Mouse (Mus musculus): ENCODE data around the gene Lsm2.
"Not testable (repeated sequence)": the region's sequence is repeated elsewhere in the genome, so short reads cannot be mapped to it uniquely, and the experiment has no call there.

Gene Lsm2

DNA sequence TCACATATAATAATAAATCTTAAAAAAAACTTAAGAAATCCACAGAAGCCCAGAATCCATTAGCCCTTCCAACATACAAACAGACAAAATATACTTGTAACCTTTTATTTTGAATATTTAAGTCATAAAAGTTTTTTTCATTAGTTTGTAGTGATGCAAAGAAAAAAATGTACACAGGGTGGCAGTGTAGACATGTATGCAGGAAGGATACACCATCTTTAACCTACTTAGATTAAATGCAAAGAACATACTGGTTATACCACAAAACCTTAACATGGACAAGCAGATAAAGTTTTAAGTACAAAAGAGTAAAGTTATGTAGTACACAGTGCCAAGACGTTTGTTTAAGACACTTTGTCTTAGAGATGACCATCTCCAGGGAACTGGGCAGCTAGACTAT lies 25.3 kb upstream of the Lsm2 start:
- DNase-seq (ENCODE audit: low spot score): peak; percentile 52

DNA sequence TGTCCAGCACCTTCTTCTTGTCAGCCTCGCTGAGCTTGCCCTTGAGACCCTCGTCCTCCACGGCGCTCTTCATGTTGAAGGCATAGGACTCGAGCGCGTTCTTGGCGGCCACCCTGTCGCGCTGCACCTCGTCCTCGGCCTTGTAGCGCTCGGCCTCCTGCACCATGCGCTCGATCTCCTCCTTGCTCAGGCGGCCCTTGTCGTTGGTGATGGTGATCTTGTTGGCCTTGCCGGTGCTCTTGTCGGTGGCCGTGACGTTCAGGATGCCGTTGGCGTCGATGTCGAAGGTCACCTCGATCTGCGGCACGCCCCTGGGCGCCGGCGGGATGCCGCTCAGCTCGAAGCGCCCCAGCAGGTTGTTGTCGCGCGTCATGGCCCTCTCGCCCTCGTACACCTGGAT lies 24.4 kb upstream of the Lsm2 start:
- not testable (repeated sequence) for DNase-seq (ENCODE audit: low spot score)

DNA sequence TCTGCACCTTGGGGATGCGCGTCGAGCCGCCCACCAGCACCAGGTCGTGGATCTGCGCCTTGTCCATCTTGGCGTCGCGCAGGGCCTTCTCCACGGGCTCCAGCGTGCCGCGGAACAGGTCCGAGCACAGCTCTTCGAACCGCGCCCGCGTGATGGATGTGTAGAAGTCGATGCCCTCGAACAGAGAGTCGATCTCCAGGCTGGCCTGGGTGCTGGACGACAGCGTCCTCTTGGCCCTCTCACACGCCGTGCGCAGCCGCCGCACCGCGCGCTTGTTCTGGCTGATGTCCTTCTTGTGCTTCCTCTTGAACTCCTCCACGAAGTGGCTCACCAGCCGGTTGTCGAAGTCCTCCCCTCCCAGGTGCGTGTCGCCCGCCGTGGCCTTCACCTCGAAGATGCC lies 23.7 kb upstream of the Lsm2 start:
- DNase-seq (ENCODE audit: low spot score): not testable (repeated sequence)

DNA sequence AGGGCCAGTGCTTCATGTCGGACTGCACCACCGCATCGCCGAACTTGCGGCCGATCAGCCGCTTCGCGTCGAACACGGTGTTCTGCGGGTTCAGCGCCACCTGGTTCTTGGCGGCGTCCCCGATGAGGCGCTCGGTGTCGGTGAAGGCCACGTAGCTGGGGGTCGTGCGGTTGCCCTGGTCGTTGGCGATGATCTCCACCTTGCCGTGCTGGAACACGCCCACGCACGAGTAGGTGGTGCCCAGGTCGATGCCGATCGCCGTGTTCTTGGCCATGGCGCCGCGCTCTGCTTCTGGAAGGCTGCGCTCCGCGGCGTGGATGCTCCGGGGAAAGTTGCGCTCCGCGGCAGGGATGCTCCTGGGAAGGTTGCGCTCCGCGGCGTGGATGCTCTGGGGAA lies 22.9 kb upstream of the Lsm2 start:
- DNase-seq (ENCODE audit: low spot score): not testable (repeated sequence)

DNA sequence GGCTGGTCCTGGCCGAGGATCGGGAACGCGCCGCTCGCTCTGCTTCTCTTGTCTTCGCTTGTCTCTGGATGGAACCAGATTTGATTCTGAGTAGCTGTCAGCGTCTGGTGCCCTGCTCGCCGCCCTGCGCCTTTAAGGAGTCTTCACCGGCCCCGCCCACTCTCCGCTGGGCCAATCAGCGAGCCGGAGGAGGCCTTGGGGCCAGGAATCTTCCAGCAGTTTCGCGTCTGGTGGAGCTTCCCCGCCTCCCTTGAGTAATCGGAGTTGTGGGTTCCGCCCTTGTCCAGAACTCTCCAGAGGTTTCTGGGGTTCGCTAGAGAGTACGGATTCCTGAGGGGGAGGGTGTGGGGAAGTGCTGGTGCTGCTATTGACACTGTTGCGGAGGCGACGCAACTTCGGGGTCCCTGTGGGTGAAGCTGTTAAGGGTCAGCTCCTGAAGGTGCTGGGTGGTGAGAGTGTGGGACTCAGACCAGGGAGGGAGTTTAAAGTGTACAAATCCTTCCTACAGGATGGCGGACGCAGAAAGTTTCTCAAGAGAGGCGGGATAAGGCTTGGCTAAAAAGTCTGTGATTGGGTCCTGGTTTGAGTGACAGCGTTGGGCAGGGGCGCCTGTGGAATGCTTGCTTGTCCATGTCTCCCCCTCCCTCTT lies 22.4 kb upstream of the Lsm2 start, which contains the start of gene Hspa1b:
TSS of gene Hspa1b (minus strand) at position 109 of the 649 bp plus-strand sequence.
- DNase-seq (ENCODE audit: low spot score): peak; percentile 80

DNA sequence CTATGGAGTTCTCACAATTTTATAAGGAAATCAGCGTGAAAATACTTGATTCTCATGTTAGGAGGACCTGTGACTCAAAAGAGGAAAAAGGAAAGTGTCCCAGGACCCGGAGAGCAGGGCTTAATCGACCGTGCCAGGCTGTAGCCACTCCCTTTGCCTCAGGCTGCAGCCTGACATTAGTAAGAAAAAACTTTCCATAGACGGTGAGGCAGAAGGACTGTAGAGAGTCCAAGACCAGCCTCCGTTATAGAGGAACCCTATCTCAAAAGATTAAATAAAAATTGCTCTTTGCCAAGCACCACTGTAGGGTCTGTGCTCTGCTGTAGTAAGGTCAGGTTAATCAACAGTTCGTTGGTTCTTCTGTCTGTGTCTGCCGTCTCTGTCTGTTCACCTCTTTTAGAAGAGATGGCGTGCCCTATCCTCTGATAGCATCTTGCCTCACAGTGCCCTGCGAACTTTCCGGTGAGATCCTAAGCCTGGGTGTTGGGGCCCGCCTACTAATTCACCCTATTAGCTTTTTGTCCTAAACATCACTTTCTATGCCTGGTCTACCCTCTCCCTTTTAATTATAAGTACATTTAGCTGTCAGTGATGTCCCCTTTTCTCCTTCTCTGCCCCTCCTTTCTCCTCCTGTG lies 21.7 kb upstream of the Lsm2 start:
- DNase-seq (ENCODE audit: low spot score): no peak

DNA sequence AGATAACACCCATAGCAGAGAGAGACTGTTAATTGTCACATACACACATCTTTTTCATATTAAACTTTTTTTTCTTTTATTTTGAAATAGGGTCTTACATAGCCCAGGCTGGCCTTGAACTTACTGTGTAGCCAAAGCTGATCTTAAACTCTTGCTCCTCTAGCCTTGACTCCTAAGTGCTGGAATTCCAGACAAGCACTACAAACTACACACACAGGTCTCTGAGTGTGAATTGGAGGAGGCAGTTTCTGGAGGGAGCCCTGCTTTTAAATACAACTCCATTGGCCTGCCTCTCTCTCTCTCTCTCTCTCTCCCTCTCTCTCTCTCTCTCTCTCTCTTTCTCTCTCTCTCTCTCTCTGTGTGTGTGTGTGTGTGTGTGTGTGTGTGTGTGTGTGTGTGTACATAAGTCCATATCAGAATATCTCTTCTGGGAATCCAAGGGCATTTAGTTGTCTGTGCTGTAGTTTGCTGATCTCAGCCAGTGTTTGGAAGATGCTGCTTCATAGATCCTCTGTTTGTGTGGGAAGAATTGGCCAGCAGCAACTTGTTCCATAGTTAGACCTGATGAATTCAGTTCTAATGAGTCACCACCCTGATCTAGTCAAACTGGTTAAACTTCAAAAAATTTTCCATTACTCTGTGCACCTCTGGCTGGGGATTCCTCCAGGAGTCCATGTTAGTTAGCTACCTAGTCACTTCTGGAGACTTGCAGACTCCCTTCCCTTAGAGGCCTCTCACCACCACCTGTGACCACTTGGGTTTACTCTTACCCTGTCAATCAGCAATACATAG lies 20.8 kb upstream of the Lsm2 start:
- no peak for DNase-seq (ENCODE audit: low spot score)

DNA sequence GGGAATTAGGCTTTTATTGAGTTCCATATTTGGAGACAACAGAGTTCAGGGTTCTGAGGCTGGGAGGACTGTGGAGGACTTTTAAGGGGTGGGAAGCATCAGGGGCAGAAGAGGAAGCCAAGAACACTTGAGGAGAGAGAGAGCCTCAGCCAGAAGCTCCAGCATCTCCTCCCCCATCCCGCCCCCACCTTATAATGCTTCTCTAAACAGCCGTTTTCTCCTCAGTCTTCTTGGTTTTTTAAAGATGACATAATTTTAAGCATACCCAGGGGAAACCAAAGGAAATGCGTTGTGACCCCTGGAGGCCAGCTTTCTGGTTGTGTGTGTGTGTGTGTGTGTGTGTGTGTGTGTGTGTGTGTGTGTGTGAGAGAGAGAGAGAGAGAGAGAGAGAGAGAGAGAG lies 19.5 kb upstream of the Lsm2 start:
- no peak for DNase-seq (ENCODE audit: low spot score)

DNA sequence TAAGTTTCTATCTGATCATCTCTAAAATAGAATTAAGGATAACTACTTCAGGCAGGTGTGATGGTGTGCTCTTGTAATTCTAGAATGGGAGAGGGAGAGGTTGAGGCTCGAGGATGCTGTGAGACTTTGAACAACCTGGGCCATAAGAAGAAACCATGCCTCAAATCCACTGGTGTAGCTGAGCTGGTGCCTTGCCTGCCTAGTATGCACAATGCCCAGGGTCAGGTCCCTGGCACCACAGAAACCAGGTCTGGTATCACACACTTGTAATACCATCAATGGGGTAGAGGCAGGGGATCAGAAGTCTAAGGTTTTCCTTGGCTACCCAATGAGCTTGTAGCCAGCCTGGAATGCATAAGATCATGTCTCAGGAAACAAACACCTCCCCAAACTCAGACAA lies 18.8 kb upstream of the Lsm2 start:
- no peak for DNase-seq (ENCODE audit: low spot score)

DNA sequence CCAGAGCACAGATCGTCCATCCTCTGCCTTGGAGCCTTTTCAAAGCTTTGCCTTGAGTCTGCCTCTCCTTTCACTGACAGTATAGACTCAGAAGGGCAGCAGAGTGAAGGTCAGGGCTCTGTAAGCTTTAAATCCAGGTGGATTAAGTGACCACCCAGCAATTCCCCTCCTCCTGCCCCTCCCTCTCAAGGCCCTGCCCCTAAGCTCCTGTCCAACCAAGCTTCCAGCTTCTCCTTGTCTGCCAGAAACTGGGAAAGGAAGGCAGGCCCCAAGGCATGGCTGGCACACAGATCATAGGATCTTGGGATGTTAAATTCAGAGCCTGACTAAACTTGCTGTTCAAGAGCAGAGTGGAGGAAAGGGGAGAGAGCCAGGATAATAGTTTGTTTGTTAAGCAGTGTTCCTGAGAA lies 17.0 kb upstream of the Lsm2 start:
- no peak for DNase-seq (ENCODE audit: low spot score)

DNA sequence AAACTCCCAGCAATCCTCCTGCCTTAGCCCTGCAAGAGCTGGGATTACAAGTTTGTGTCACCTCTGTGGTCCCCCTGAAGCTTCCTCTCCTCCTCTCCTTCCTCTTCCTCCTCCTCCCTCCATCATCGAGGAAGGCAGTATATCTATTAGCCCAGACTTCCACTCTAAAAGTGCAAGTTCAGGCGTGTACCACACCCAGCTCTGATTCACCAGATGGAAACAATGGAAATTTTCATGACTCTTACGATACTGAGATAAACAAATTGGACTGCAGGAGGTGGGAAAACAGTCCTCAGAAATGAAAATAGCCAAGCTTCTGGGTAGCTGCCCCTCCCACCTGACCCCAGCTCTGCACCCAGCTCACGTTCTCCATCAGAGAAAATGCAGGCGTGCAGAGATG lies 16.0 kb upstream of the Lsm2 start:
- no peak for DNase-seq (ENCODE audit: low spot score)

DNA sequence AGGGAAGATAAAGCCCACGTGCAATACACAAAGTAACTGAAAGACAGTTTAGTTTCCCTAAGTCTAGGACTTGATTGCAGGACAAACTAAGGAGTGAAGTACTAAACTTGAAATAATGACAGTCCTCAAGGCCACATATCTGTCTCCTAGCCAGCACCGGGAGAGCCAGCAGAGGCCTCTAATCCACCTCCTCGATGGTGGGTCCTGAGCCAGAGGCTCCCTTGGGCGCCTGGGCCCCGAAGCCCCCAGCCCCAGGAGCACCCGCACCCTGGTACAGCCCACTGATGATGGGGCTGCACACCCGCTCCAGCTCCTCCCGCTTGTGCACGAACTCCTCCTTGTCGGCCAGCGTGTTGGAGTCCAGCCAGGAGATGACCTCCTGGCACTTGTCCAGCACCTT lies 11.8 kb upstream of the Lsm2 start, which contains the start of gene Gm20481:
TSS of gene Gm20481 (plus strand) at position 91 of the 400 bp plus-strand sequence.
- DNase-seq (ENCODE audit: low spot score): not testable (repeated sequence)

DNA sequence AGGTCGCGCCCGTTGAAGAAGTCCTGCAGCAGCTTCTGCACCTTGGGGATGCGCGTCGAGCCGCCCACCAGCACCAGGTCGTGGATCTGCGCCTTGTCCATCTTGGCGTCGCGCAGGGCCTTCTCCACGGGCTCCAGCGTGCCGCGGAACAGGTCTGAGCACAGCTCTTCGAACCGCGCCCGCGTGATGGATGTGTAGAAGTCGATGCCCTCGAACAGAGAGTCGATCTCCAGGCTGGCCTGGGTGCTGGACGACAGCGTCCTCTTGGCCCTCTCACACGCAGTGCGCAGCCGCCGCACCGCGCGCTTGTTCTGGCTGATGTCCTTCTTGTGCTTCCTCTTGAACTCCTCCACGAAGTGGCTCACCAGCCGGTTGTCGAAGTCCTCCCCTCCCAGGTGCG lies 10.8 kb upstream of the Lsm2 start:
- DNase-seq (ENCODE audit: low spot score): not testable (repeated sequence)

DNA sequence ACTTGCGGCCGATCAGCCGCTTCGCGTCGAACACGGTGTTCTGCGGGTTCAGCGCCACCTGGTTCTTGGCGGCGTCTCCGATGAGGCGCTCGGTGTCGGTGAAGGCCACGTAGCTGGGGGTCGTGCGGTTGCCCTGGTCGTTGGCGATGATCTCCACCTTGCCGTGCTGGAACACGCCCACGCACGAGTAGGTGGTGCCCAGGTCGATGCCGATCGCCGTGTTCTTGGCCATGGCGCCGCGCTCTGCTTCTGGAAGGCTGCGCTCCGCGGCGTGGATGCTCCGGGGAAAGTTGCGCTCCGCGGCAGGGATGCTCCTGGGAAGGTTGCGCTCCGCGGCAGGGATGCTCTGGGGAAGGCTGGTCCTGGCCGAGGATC lies 10.0 kb upstream of the Lsm2 start:
- not testable (repeated sequence) for DNase-seq (ENCODE audit: low spot score)

DNA sequence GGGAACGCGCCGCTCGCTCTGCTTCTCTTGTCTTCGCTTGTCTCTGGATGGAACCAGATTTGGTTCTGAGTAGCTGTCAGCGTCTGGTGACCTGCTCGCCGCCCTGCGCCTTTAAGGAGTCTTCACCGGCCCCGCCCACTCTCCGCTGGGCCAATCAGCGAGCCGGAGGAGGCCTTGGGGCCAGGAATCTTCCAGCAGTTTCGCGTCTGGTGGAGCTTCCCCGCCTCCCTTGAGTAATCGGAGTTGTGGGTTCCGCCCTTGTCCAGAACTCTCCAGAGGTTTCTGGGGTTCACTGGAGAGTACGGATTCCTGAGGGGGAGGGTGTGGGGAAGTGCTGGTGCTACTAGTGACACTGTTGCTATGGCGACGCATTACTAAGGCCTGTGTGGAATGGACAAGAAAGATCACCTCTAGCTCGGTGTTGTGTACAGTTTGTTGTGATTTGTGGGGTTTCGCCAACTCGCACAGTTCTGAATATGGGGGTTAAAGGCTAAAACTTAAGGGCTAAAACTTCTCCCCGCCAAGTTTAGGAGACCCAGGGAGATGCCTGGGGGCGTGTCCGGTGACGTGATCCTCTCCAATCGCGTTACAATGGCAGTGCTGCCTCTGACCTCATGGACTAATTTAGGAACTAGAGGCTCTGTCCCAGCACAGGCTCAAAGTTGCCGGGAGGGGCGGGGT lies 9.5 kb upstream of the Lsm2 start, which contains the start of the genes Hspa1a and Hspa1l:
TSS of gene Hspa1a (minus strand) at position 88 of the 681 bp plus-strand sequence.
TSS of gene Hspa1l (plus strand) at position 635 of the 681 bp plus-strand sequence.
- DNase-seq (ENCODE audit: low spot score): peak; percentile 75

DNA sequence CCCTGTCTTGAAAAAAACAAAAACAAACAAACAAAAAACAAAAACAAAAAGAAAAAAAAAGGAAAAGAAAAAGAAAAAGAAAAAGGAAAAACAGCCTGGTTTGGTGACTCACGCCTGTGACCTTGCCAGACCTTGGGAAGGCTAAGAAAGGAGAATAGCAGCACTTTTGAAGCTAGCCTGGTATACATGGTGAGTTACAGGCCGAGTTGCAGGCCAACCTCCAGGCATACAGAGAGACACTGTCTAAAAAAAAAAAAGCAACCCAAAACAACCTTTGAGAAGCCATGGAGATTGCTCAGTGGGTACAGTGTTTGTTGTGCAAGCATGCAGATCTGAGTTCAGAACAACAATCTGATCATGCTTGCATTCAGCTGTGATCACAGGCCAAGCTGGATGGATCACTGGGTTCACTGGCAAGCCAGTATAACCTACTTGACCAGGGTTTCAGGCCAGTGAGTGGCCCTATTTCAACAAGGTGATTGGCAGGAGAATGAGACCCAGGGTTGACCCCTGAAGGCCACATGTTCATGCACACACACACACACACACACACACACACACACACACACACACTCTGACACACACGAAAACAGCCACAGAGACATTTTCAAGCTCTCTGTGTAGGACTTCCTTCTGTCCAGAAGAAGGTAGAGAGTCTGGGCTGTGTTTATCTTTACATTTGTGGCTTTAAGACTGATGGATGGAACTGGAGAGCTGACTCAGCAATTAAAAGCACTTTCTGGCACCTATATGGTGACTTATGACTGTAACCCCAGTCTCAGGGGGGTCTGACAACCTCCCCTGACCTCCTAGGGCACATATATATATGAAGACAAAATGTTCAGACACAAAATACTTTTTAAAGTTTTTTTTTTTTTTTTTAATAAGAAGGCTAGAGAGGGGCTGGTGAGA lies 5.8 kb upstream of the Lsm2 start:
- DNase-seq (ENCODE audit: low spot score): no peak

DNA sequence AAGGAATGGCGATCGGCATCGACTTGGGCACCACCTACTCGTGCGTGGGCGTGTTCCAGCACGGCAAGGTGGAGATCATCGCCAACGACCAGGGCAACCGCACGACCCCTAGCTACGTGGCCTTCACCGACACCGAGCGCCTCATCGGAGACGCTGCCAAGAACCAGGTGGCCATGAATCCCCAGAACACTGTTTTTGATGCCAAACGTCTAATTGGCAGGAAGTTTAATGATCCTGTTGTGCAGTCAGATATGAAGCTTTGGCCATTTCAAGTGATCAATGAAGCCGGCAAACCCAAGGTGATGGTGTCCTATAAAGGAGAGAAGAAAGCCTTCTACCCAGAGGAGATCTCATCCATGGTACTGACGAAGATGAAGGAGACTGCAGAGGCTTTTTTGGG lies 4.7 kb upstream of the Lsm2 start:
- no peak for DNase-seq (ENCODE audit: low spot score)

DNA sequence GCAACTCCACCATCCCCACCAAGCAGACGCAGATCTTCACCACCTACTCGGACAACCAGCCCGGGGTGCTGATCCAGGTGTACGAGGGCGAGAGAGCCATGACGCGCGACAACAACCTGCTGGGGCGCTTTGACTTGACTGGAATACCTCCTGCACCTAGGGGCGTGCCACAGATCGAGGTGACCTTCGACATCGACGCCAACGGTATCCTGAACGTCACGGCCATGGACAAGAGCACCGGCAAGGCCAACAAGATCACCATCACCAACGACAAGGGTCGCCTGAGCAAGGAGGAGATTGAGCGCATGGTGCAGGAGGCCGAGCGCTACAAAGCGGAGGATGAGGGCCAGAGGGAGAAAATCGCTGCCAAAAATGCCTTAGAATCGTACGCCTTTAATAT lies 3.4 kb upstream of the Lsm2 start:
- DNase-seq (ENCODE audit: low spot score): no peak

DNA sequence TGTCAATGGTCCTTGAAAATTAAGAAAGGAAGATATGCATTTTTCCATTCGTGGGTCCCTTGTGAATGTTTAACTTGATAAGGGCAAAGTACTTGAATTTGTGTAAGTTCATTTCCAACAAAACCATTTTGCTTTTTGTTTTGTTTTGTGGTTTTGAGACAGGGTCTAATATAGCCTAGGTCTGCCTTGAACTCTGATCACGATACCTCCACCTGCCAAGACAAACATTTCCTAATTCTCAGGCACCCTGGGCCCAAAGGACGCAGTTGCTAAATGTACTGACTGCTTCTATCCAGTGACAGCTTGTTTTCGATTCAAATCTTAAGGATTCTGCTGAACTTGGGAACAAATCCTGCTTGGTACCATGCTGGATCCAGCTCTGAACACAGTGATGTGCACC lies 2.0 kb upstream of the Lsm2 start:
- DNase-seq (ENCODE audit: low spot score): no peak

DNA sequence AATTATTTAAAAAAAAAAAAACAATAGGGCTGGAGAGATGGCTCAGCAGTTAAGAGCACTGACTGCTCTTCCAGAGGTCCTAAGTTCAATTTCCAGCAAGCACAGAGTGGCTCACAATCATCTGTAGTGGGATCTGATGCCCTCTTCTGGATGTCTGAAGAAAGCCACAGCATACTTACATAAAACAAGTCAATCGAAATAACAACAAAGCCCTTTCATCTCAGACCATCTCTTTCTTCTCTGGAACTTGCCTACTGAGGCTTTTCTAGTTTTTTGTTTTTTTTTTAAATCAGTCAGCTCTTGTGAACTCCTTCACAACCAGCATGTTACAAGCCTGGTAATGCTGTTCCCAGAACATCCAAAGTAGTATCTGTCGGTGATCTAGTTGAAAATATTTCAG lies 1.0 kb upstream of the Lsm2 start:
- DNase-seq (ENCODE audit: low spot score): peak; percentile 78

DNA sequence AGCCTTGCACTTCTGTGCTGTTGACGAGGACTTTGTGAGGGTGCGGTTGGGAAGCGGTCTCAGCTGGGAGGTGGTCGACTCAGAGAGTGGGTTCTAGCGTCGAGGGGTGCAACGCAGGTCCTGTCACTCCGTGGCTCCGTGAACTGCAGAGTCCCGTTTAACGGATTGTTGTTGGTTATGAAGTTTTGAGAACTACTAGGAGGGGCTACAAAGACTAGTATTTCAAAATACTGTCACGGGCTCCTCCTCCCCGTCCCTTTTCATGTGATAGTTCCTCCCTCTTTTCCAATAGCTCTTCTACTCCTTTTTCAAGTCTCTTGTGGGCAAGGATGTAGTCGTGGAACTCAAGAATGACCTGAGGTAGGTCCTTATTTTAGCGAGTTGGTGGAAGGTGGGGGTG lies 666 bp downstream of the Lsm2 start:
- DNase-seq (ENCODE audit: low spot score): no peak
